Mouse (Mus musculus) heart, adult 2 months (tissue): ENCODE results near the gene Slc39a11.

Experiments used
- CTCF ChIP-seq: fragments of 200-600 bp; IDR thresholded peaks from 2 replicates; pipeline ENCODE4 v1.8.1; 2022; ENCODE audit warnings: antibody characterized with exemption, mild to moderate bottlenecking, moderate library complexity
- EP300 ChIP-seq: fragments of 200-500 bp; IDR thresholded peaks from 2 replicates; pipeline ENCODE4 v1.6.1; 2011; ENCODE audit warnings: low read depth, low read length, control low read depth; ENCODE audit not compliant: insufficient read depth
- POLR2A ChIP-seq: fragments of 200-500 bp; IDR thresholded peaks from 2 replicates; pipeline ENCODE4 v1.6.1; 2011; ENCODE audit warnings: mild to moderate bottlenecking, low read depth, low read length, control low read depth; ENCODE audit not compliant: insufficient read depth

- no peak for TF ChIP-seq CTCF
- TF ChIP-seq POLR2A, result no peak
- 0 out of 2 replicates have a peak, but pooled peaks have one; percentile 14 for TF ChIP-seq EP300
These were observed 84.6 kb downstream of the Slc39a11 start for GRCm38 (mm10) chr11:113565006-113565995.
